Mouse (Mus musculus) right cerebral cortex, postnatal 4 days (tissue): ENCODE results near the gene Cep72.
"Not testable (repeated sequence)": the region's sequence is repeated elsewhere in the genome, so short reads cannot be mapped to it uniquely, and the experiment has no call there.

Source experiments
- DNase-seq: peaks from one replicate; pipeline ENCODE4 v3.0.0-alpha.2; 2022

Gene Cep72

GRCm38 (mm10) chr13:74029013-74029412, 33.1 kb downstream of the Cep72 start:
- no peak for DNase-seq

GRCm38 (mm10) chr13:74028116-74028515, 34.0 kb downstream of the Cep72 start:
- DNase-seq: no peak

- peak; percentile 9 for DNase-seq
These were observed 35.9 kb downstream of the Cep72 start for GRCm38 (mm10) chr13:74026215-74026614.

- peak; percentile 43 for DNase-seq
These were observed 36.7 kb downstream of the Cep72 start for GRCm38 (mm10) chr13:74025151-74026081.

GRCm38 (mm10) chr13:74019006-74019405, 43.1 kb downstream of the Cep72 start:
- DNase-seq: not testable (repeated sequence)

- no peak for DNase-seq
These were observed 44.7 kb downstream of the Cep72 start for GRCm38 (mm10) chr13:74017426-74017825.

- DNase-seq: no peak
These were observed 46.2 kb downstream of the Cep72 start for GRCm38 (mm10) chr13:74015908-74016307.

- peak; percentile 18 for DNase-seq
These were observed 51.4 kb downstream of the Cep72 start for GRCm38 (mm10) chr13:74010678-74011077.

GRCm38 (mm10) chr13:74009791-74010614, 52.1 kb downstream of the Cep72 start:
- peak; percentile 82 for DNase-seq

GRCm38 (mm10) chr13:74008948-74009718, 53.0 kb downstream of the Cep72 start, which contains the start of gene Tppp:
Gene Tppp, plus strand, starts transcription at chr13:74009407.
- peak; percentile 84 for DNase-seq

- not testable (repeated sequence) for DNase-seq
These were observed 53.9 kb downstream of the Cep72 start for GRCm38 (mm10) chr13:74008216-74008615.

- DNase-seq: not testable (repeated sequence)
These were observed 55.2 kb downstream of the Cep72 start for GRCm38 (mm10) chr13:74006881-74007280.

- DNase-seq: no peak
These were observed 60.6 kb downstream of the Cep72 start for GRCm38 (mm10) chr13:74001492-74001891.

GRCm38 (mm10) chr13:74000961-74001360, 61.1 kb downstream of the Cep72 start:
- no peak for DNase-seq

GRCm38 (mm10) chr13:74000519-74000918, 61.6 kb downstream of the Cep72 start:
- no peak for DNase-seq

GRCm38 (mm10) chr13:73996456-73996855, 65.6 kb downstream of the Cep72 start:
- no peak for DNase-seq

GRCm38 (mm10) chr13:73991267-73991666, 70.8 kb downstream of the Cep72 start:
- DNase-seq: no peak

GRCm38 (mm10) chr13:73990761-73991160, 71.3 kb downstream of the Cep72 start:
- no peak for DNase-seq

GRCm38 (mm10) chr13:73990325-73990724, 71.8 kb downstream of the Cep72 start:
- DNase-seq: no peak
